In the genomic region with DNA sequence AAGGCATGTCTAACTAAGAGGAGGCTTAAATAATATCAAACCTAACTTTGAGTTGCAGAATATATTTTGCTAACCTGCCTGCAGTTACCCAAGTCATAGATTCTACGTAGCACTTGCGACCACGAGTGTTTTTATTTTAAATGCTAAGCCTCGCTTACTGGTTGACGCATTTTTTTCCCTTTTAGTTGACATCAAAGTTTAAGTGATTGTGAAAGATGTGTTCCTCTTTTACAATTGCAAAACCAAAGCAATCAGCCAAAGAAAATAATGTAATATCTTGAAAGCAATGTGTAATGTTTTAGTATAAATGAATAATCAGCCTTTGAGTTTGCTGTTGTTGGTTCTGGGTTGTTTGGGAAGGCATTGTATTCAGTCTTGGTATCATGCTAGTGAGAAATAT, we compare ENCODE assay signal across 30 mouse cellular contexts. TPM values are rescaled to one million over a fixed set of nuclear protein-coding genes. Genes with fewer than 3 reads are reported as not detected.
DNase-seq lines count a peak whose midpoint lies in the region; ATAC-seq and TF ChIP-seq lines count a peak whose summit lies in the region.
"Had no signal": no experiment of that assay in that cellular context is flagged by ENCODE, and none has a peak within 500 bp of the region (broad histone marks: within the 10 kb centered on the region; RNA-seq: fewer than 3 reads in every experiment).

No protein-coding gene starts in this region.

- H3K4me2 ChIP-seq in liver, embryonic 15.5 days, result peak overlapping the region; percentile 52
- no peak overlapping the region for H3K4me2 ChIP-seq in forebrain, embryonic 15.5 days (replicated peaks)
- H3K4me2 ChIP-seq: embryonic facial prominence, embryonic 12.5 days; heart, embryonic 13.5 days; hindbrain, embryonic 14.5 days; midbrain, embryonic 12.5 days had no signal

- no peak for ATAC-seq in liver, embryonic 15.5 days (ENCODE audit: insufficient read depth)
- peak; percentile 57 for ATAC-seq in megakaryocyte progenitor cell, adult 5-6 weeks (replicated peaks; ENCODE audit: poor library complexity)
- ATAC-seq in forebrain, embryonic 15.5 days (replicated peaks), result no peak
- ATAC-seq: forebrain, embryonic 16.5 days had no signal

- H3K27ac ChIP-seq in bone marrow, adult 2 months (ENCODE audit: control insufficient read depth, insufficient read depth, low read depth, low read length, poor library complexity), result no peak overlapping the region
- H3K27ac ChIP-seq in liver, embryonic 15.5 days (replicated peaks), result peak overlapping the region; percentile 34; the same call in 1 of the 2 replicates
- H3K27ac ChIP-seq in forebrain, embryonic 15.5 days (replicated peaks), result no peak overlapping the region
- H3K27ac ChIP-seq: embryonic facial prominence, embryonic 12.5 days; heart, embryonic 13.5 days; hindbrain, embryonic 14.5 days; midbrain, embryonic 12.5 days had no signal

- peaks cover 3% of the 10 kb centered on the region; the same call in 1 of the 2 replicates for H3K4me1 ChIP-seq in bone marrow, adult 2 months (ENCODE audit: control insufficient read depth, insufficient read depth, low read length)
- peaks cover 16% of the 10 kb centered on the region; the same call in 1 of the 2 replicates for H3K4me1 ChIP-seq in liver, embryonic 15.5 days (replicated peaks)
- no peaks in the 10 kb centered on the region for H3K4me1 ChIP-seq in forebrain, embryonic 15.5 days

- WGBS in bone marrow, adult 2 months, result 28% methylated on average over 5 of the region's 5 CpGs
- 52% methylated on average over 5 of the region's 5 CpGs for WGBS in liver, embryonic 15.5 days (ENCODE audit: insufficient replicate concordance)
- WGBS in forebrain, embryonic 15.5 days, result 92% methylated on average over 5 of the region's 5 CpGs

- no peak for TF ChIP-seq POLR2A in bone marrow, adult 2 months (IDR thresholded peaks at IDR 0.05; ENCODE audit: borderline replicate concordance, control insufficient read depth, low read depth, low read length)

- no peak for TF ChIP-seq CTCF in bone marrow, adult 2 months (IDR thresholded peaks at IDR 0.05; ENCODE audit: control insufficient read depth, insufficient read depth, low read length)

- no peaks in the 10 kb centered on the region for H3K9me3 ChIP-seq in liver, embryonic 15.5 days (replicated peaks)
- no peaks in the 10 kb centered on the region for H3K9me3 ChIP-seq in forebrain, embryonic 15.5 days
- H3K9me3 ChIP-seq: embryonic facial prominence, embryonic 12.5 days; heart, embryonic 13.5 days; midbrain, embryonic 12.5 days had no signal

- no peaks in the 10 kb centered on the region for H3K27me3 ChIP-seq in liver, embryonic 15.5 days
- no peaks in the 10 kb centered on the region for H3K27me3 ChIP-seq in forebrain, embryonic 15.5 days
- H3K27me3 ChIP-seq: heart, embryonic 13.5 days had no signal

- no peak overlapping the region for H3K9ac ChIP-seq in liver, embryonic 15.5 days
- H3K9ac ChIP-seq in forebrain, embryonic 15.5 days (replicated peaks), result no peak overlapping the region
- H3K9ac ChIP-seq: embryonic facial prominence, embryonic 12.5 days; heart, embryonic 13.5 days; hindbrain, embryonic 14.5 days; midbrain, embryonic 12.5 days had no signal

- peak; percentile 58 for DNase-seq in 416B (ENCODE audit: low read depth)
- no peak for DNase-seq in urinary bladder, postnatal 4 days (ENCODE audit: low spot score in 2 of 2)
- DNase-seq in spleen, postnatal 36 days (ENCODE audit: low spot score in 2 of 2), result no peak
- DNase-seq: adrenal gland, adult 8-10 months; B cell, adult 2 months; cerebellum, adult 11 months; cerebellum, adult 9-10 months; cerebellum, postnatal 36 days; embryo, embryonic 11 days; heart, postnatal 10 days; kidney, adult 11 months; kidney, postnatal 14 days; layer of hippocampus, adult 9-11 months; lung, adult 18-20 months; lung, postnatal 10 days; retina, postnatal 1 day; right cerebral cortex, postnatal 14 days; thymus, postnatal 4 days had no signal

- H3K36me3 ChIP-seq in liver, embryonic 15.5 days (replicated peaks), result no peaks in the 10 kb centered on the region
- no peaks in the 10 kb centered on the region for H3K36me3 ChIP-seq in forebrain, embryonic 15.5 days
- H3K36me3 ChIP-seq: embryonic facial prominence, embryonic 12.5 days; heart, embryonic 13.5 days; midbrain, embryonic 12.5 days had no signal

- peak overlapping the region; percentile 18 for H3K4me3 ChIP-seq in bone marrow, adult 2 months (replicated peaks; ENCODE audit: control insufficient read depth, low read depth, low read length)
- peak overlapping the region; percentile 46 for H3K4me3 ChIP-seq in liver, embryonic 15.5 days (replicated peaks)
- no peak overlapping the region for H3K4me3 ChIP-seq in forebrain, embryonic 15.5 days
- H3K4me3 ChIP-seq: embryonic facial prominence, embryonic 12.5 days; heart, embryonic 13.5 days; midbrain, embryonic 12.5 days had no signal

RNA-seq across cellular contexts. Expression of gene F5, which starts 1.2 kb away (rescaled TPM):
- polyA plus RNA-seq in bone marrow, adult 2 months (2011; ENCODE audit: insufficient read depth, insufficient read length, low replicate concordance, missing spikeins), result 9.9 and 21.8 TPM in 2 replicates
- polyA plus RNA-seq in liver, embryonic 15.5 days (2015; fragmentation: Nextera tagmentation; extraction: Ambion mirVana), result 11.2 and 13.4 TPM in 2 replicates
- total RNA-seq in megakaryocyte progenitor cell, adult 5-6 weeks (2015), result 8.6 and 9.2 TPM in 2 replicates
- 4.2 and 6.1 TPM in 2 replicates for total RNA-seq in megakaryocyte progenitor cell, adult 5-6 weeks (2017)
- polyA plus RNA-seq in forebrain, embryonic 15.5 days (2015; fragmentation: Nextera tagmentation; extraction: Ambion mirVana), result 0.09 and 0.27 TPM in 2 replicates

RNA-seq across cellular contexts. Expression of gene Selp, which starts 37.8 kb away (rescaled TPM):
- polyA plus RNA-seq in bone marrow, adult 2 months (2011; ENCODE audit: insufficient read depth, insufficient read length, low replicate concordance, missing spikeins), result 4.4 and 17.1 TPM in 2 replicates
- polyA plus RNA-seq in liver, embryonic 15.5 days (2015; fragmentation: Nextera tagmentation; extraction: Ambion mirVana), result 0.60 and 0.61 TPM in 2 replicates
- total RNA-seq in megakaryocyte progenitor cell, adult 5-6 weeks (2015), result 3.3 and 7.6 TPM in 2 replicates
- 0.68 and 2.0 TPM in 2 replicates for total RNA-seq in megakaryocyte progenitor cell, adult 5-6 weeks (2017)
- not detected in 2 replicates for polyA plus RNA-seq in forebrain, embryonic 15.5 days (2015; fragmentation: Nextera tagmentation; extraction: Ambion mirVana)
- total RNA-seq: left cerebral cortex, postnatal 14 days had no signal
- polyA plus RNA-seq: embryonic facial prominence, embryonic 12.5 days; forebrain, embryonic 16.5 days; hindbrain, embryonic 14.5 days; midbrain, embryonic 12.5 days; neural tube, embryonic 14.5 days; stomach, embryonic 14.5 days had no signal
